7 mouse cellular contexts compared by ENCODE assay signal in the genomic region with DNA sequence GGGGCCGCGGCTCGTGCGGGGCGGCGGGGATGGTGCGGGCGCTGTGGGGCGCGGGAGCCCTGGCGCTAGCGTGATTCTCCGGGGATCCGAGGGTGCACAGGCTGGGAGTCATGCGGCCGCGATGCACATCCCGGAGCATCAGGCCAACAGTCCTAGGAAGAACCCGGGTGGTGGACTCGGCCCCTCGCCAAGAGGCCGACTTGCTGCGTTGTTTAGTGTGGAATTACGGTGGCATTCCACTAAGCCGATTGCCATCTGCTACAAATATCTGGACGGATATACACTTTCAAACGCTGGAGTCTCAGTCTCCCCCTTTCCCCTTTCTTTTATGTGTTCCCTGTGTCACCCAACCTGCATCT. TPM values are rescaled to one million over a fixed set of nuclear protein-coding genes. Genes with fewer than 3 reads are reported as not detected.
DNase-seq lines count a peak whose midpoint lies in the region; ATAC-seq lines count a peak whose summit lies in the region.

No protein-coding gene starts in this region.

- WGBS in neural tube, embryonic 11.5 days = 0% methylated on average over 24 of the region's 27 CpGs
- WGBS in forebrain, embryonic 10.5 days = 0% methylated on average over 27 of the region's 27 CpGs
- under 1% methylated on average over 27 of the region's 27 CpGs for WGBS in limb, embryonic 15.5 days
- WGBS in stomach, embryonic 15.5 days = under 1% methylated on average over 27 of the region's 27 CpGs

- peak; percentile 78 for ATAC-seq in neural tube, embryonic 11.5 days (ENCODE audit: insufficient read depth, low FRiP score, low TSS enrichment)
- ATAC-seq in limb, embryonic 15.5 days (ENCODE audit: insufficient number of reproducible peaks, low FRiP score, low TSS enrichment, low read depth) = peak; percentile 68
- ATAC-seq in stomach, embryonic 15.5 days (ENCODE audit: insufficient read depth, low FRiP score, low read depth) = peak; percentile 48

- no peaks in the 10 kb centered on the region for H3K36me3 ChIP-seq in neural tube, embryonic 11.5 days (ENCODE audit: control insufficient read depth, insufficient read depth, low read length)
- peaks cover 5% of the 10 kb centered on the region for H3K36me3 ChIP-seq in forebrain, embryonic 10.5 days (replicated peaks)
- H3K36me3 ChIP-seq in limb, embryonic 15.5 days = 0 out of 2 replicates have a peak, but pooled peaks cover 2% of the 10 kb centered on the region
- H3K36me3 ChIP-seq in stomach, embryonic 15.5 days = no peaks in the 10 kb centered on the region

- peak overlapping the region; percentile 74 for H3K4me3 ChIP-seq in neural tube, embryonic 11.5 days (ENCODE audit: low read depth, low read length)
- H3K4me3 ChIP-seq in forebrain, embryonic 10.5 days = peak overlapping the region; percentile 98
- H3K4me3 ChIP-seq in limb, embryonic 15.5 days = peak overlapping the region; percentile 85
- peak overlapping the region; percentile 95 for H3K4me3 ChIP-seq in stomach, embryonic 15.5 days (replicated peaks)

- 0 out of 2 replicates have a peak, but pooled peaks cover 2% of the 10 kb centered on the region for H3K4me1 ChIP-seq in neural tube, embryonic 11.5 days (ENCODE audit: control insufficient read depth, insufficient read depth, low read length)
- peaks cover 20% of the 10 kb centered on the region for H3K4me1 ChIP-seq in forebrain, embryonic 10.5 days
- H3K4me1 ChIP-seq in limb, embryonic 15.5 days = 0 out of 2 replicates have a peak, but pooled peaks cover 4% of the 10 kb centered on the region
- no peaks in the 10 kb centered on the region for H3K4me1 ChIP-seq in stomach, embryonic 15.5 days

- H3K4me2 ChIP-seq in neural tube, embryonic 11.5 days (ENCODE audit: low read depth) = peak overlapping the region; percentile 51
- peak overlapping the region; percentile 50 for H3K4me2 ChIP-seq in limb, embryonic 15.5 days
- H3K4me2 ChIP-seq in stomach, embryonic 15.5 days = peak overlapping the region; percentile 64

- peak overlapping the region; percentile 45; the same call in 1 of the 2 replicates for H3K27ac ChIP-seq in neural tube, embryonic 11.5 days (ENCODE audit: low read depth, low read length)
- peak overlapping the region; percentile 97 for H3K27ac ChIP-seq in forebrain, embryonic 10.5 days
- H3K27ac ChIP-seq in limb, embryonic 15.5 days = peak overlapping the region; percentile 89
- H3K27ac ChIP-seq in stomach, embryonic 15.5 days = peak overlapping the region; percentile 90

- DNase-seq in neural tube, embryonic 11.5 days (ENCODE audit: low spot score) = no peak
- no peak for DNase-seq in neural tube, embryonic 10.5 days (ENCODE audit: extremely low spot score, low spot score)
- DNase-seq in forebrain, embryonic 10.5 days (ENCODE audit: extremely low spot score, low spot score) = no peak
- DNase-seq in layer of hippocampus, postnatal 10 days (ENCODE audit: low spot score in 2 of 2) = no peak
- DNase-seq in layer of hippocampus, adult 11-12 months (ENCODE audit: low spot score) = no peak

- peak overlapping the region; percentile 83 for H3K9ac ChIP-seq in neural tube, embryonic 11.5 days (ENCODE audit: low read length)
- H3K9ac ChIP-seq in limb, embryonic 15.5 days = peak overlapping the region; percentile 89
- peak overlapping the region; percentile 83 for H3K9ac ChIP-seq in stomach, embryonic 15.5 days

- H3K27me3 ChIP-seq in neural tube, embryonic 11.5 days (ENCODE audit: control insufficient read depth, insufficient read depth, low read length) = no peaks in the 10 kb centered on the region
- no peaks in the 10 kb centered on the region for H3K27me3 ChIP-seq in forebrain, embryonic 10.5 days (ENCODE audit: poor library complexity, severe bottlenecking)
- no peaks in the 10 kb centered on the region for H3K27me3 ChIP-seq in limb, embryonic 15.5 days
- H3K27me3 ChIP-seq in stomach, embryonic 15.5 days (replicated peaks) = no peaks in the 10 kb centered on the region

- H3K9me3 ChIP-seq in neural tube, embryonic 11.5 days (ENCODE audit: control insufficient read depth, low read length) = no peaks in the 10 kb centered on the region
- H3K9me3 ChIP-seq in forebrain, embryonic 10.5 days = no peaks in the 10 kb centered on the region
- no peaks in the 10 kb centered on the region for H3K9me3 ChIP-seq in limb, embryonic 15.5 days
- no peaks in the 10 kb centered on the region for H3K9me3 ChIP-seq in stomach, embryonic 15.5 days

RNA-seq across cellular contexts. Expression of a gene that starts 0.4 kb away (rescaled TPM):
- polyA plus RNA-seq in neural tube, embryonic 11.5 days (2014; fragmentation: Nextera tagmentation; extraction: Ambion mirVana) = 8.3 and 9.1 TPM in 2 replicates
- 7.4 and 9.5 TPM in 2 replicates for polyA plus RNA-seq in forebrain, embryonic 10.5 days (2016; fragmentation: Nextera tagmentation; extraction: Ambion mirVana)
- polyA plus RNA-seq in limb, embryonic 15.5 days (2015; fragmentation: Nextera tagmentation; extraction: Ambion mirVana) = 11.2 and 14.8 TPM in 2 replicates
- 11.1 and 12.6 TPM in 2 replicates for polyA plus RNA-seq in stomach, embryonic 15.5 days (2015; fragmentation: Nextera tagmentation; extraction: Ambion mirVana)
- total RNA-seq in layer of hippocampus, postnatal 10 days (2021) = 10 to 100 TPM; 15.0 to 15.7 TPM

RNA-seq across cellular contexts. Expression of a gene that starts 0.9 kb away (rescaled TPM):
- polyA plus RNA-seq in neural tube, embryonic 11.5 days (2014; fragmentation: Nextera tagmentation; extraction: Ambion mirVana) = 61.8 and 62.1 TPM in 2 replicates
- 59.5 and 67.8 TPM in 2 replicates for polyA plus RNA-seq in forebrain, embryonic 10.5 days (2016; fragmentation: Nextera tagmentation; extraction: Ambion mirVana)
- 67.4 and 74.7 TPM in 2 replicates for polyA plus RNA-seq in limb, embryonic 15.5 days (2015; fragmentation: Nextera tagmentation; extraction: Ambion mirVana)
- 54.9 and 55.8 TPM in 2 replicates for polyA plus RNA-seq in stomach, embryonic 15.5 days (2015; fragmentation: Nextera tagmentation; extraction: Ambion mirVana)
- 10 to 100 TPM; 29.4 to 29.8 TPM for total RNA-seq in layer of hippocampus, postnatal 10 days (2021)

Comparison
In these comparisons a context has a peak if more than half of its experiments do, and no peak if none do; other contexts are left out.
1. H3K27ac ChIP-seq: peak in every context shown above with its lines; median percentile 97 in forebrain, embryonic 10.5 days; 90 in stomach, embryonic 15.5 days; 89 in limb, embryonic 15.5 days; 45 in neural tube, embryonic 11.5 days.